Mouse (Mus musculus) ES-Bruce4 (cell line): ENCODE results near the gene Clba1.

ENCODE experiments used
- CTCF ChIP-seq: IDR thresholded peaks from one replicate; pipeline ENCODE4 v1.8.1; 2011; ENCODE audit warnings: low read depth, low read length
- EP300 ChIP-seq: IDR thresholded peaks from 2 replicates; pipeline ENCODE4 v1.6.1; 2011; ENCODE audit warnings: low read depth, low read length; ENCODE audit not compliant: insufficient read depth
- POLR2A ChIP-seq: IDR thresholded peaks from one replicate; pipeline ENCODE4 v1.8.1; 2011; ENCODE audit warnings: low read length; ENCODE audit not compliant: insufficient read depth

GRCm38 (mm10) chr12:112764141-112764540 is 44.6 kb upstream of the Clba1 start:
- TF ChIP-seq POLR2A (no peak), CTCF (no peak), EP300 (no peak)
